Mouse (Mus musculus) activated CD4-positive, CD25-positive, alpha-beta regulatory T cell, adult 4 months (primary cell): Measurements from ENCODE around the gene Rhno1. TPM values are rescaled to one million over a fixed set of nuclear protein-coding genes. Genes with fewer than 3 reads are reported as not detected.
A peak's percentile ranks its signal among the peaks of the same experiment; 100 is the strongest.

Experiments used
- ATAC-seq: one replicate; pipeline ENCODE4 v1.8.0; 2017
- polyA plus RNA-seq, 2 experiments: library from polyadenylated mRNA; unstranded; fragments of 100-300 nt; shearing (Covaris generic); gene quantifications; one replicate each; pipeline ENCODE4 v1.2.1; 2017

Gene Rhno1
- polyA plus RNA-seq, 2 experiments from 2014 or later, result 64.4 to 75.0 TPM

- no peak for ATAC-seq
Observed at GRCm38 (mm10) chr6:128361901-128362300, 810 bp downstream of the Rhno1 start.

GRCm38 (mm10) chr6:128358999-128359398 is 3.7 kb downstream of the Rhno1 start:
- ATAC-seq, result peak; percentile 34

- ATAC-seq, result peak; percentile 97
Observed at GRCm38 (mm10) chr6:128355726-128356416, 6.8 kb downstream of the Rhno1 start, which contains the start of gene Tulp3. Gene Tulp3, minus strand, starts transcription at chr6:128355851.

GRCm38 (mm10) chr6:128355201-128355681 is 7.5 kb downstream of the Rhno1 start:
- no peak for ATAC-seq

- no peak for ATAC-seq
Observed at GRCm38 (mm10) chr6:128354140-128354539, 8.6 kb downstream of the Rhno1 start.

- ATAC-seq, result no peak
Observed at GRCm38 (mm10) chr6:128349711-128350110, 13.0 kb downstream of the Rhno1 start.

GRCm38 (mm10) chr6:128346782-128347181 is 15.9 kb downstream of the Rhno1 start:
- ATAC-seq, result no peak

- ATAC-seq, result no peak
Observed at GRCm38 (mm10) chr6:128345623-128346022, 17.1 kb downstream of the Rhno1 start.

- no peak for ATAC-seq
Observed at GRCm38 (mm10) chr6:128341956-128342723, 20.6 kb downstream of the Rhno1 start.

- no peak for ATAC-seq
Observed at GRCm38 (mm10) chr6:128338876-128339275, 23.8 kb downstream of the Rhno1 start.

GRCm38 (mm10) chr6:128337467-128337866 is 25.2 kb downstream of the Rhno1 start:
- no peak for ATAC-seq

GRCm38 (mm10) chr6:128334397-128335124 is 28.1 kb downstream of the Rhno1 start:
- ATAC-seq, result peak; percentile 79

GRCm38 (mm10) chr6:128318317-128318716 is 44.4 kb downstream of the Rhno1 start:
- peak; percentile 77 for ATAC-seq

- ATAC-seq, result no peak
Observed at GRCm38 (mm10) chr6:128315597-128315996, 47.1 kb downstream of the Rhno1 start.

- no peak for ATAC-seq
Observed at GRCm38 (mm10) chr6:128314796-128315195, 47.9 kb downstream of the Rhno1 start.

GRCm38 (mm10) chr6:128308311-128308710 is 54.4 kb downstream of the Rhno1 start:
- ATAC-seq, result no peak

Other genes with a start within 250 kb of the Rhno1 start
- gene Tspan9, start 219.3 kb downstream of the Rhno1 start, polyA plus RNA-seq, result under 1 TPM; 0.08 to 0.23 TPM
- not detected for gene Tead4, start 62.1 kb downstream of the Rhno1 start, polyA plus RNA-seq
- gene Tulp3, start 7.1 kb downstream of the Rhno1 start, polyA plus RNA-seq, result 1 to 10 TPM; 2.0 to 2.5 TPM
- gene Foxm1, start 56 bp upstream of the Rhno1 start, polyA plus RNA-seq, result 1 to 10 TPM; 3.8 to 4.0 TPM
- not detected for gene Tex52, start 12.5 kb upstream of the Rhno1 start, polyA plus RNA-seq
- gene Gm44596, start 12.6 kb upstream of the Rhno1 start, polyA plus RNA-seq, result not detected
- gene Nrip2, start 36.4 kb upstream of the Rhno1 start, polyA plus RNA-seq, result 1 to 10 TPM; 2.9 to 3.6 TPM
- gene Itfg2, start 62.0 kb upstream of the Rhno1 start, polyA plus RNA-seq, result 10 to 100 TPM; 17.6 to 20.6 TPM
- 10 to 100 TPM; 47.6 to 76.7 TPM for gene Fkbp4, start 75.8 kb upstream of the Rhno1 start, polyA plus RNA-seq
- gene Pzp, start 163.8 kb upstream of the Rhno1 start, polyA plus RNA-seq, result under 1 TPM in 1 of 2 experiments, not detected in 1; 0.24 TPM
- under 1 TPM in 1 of 2 experiments, not detected in 1; 0.45 TPM for gene A2ml1, start 218.7 kb upstream of the Rhno1 start, polyA plus RNA-seq